Mouse (Mus musculus): ENCODE results near the gene Wdsub1. TPM values are rescaled to one million over a fixed set of nuclear protein-coding genes. Genes with fewer than 3 reads are reported as not detected.

Gene Wdsub1
- polyA plus RNA-seq, 1 experiment from 2014 or later, result 12.9 TPM

GRCm38 (mm10) chr2:59841189-59841939 lies 41.0 kb downstream of the Wdsub1 start:
- ATAC-seq, result peak; percentile 80
- Histone ChIP-seq H3K36me3 (peaks cover 42% of the 10 kb centered on the region), H3K9me3 (replicated peaks) (no peaks in the 10 kb centered on the region), H3K9ac (no peak overlapping the region), H3K4me3 (0 out of 2 replicates have a peak overlapping the region, but pooled peaks have one; percentile 11), H3K27me3 (replicated peaks) (no peaks in the 10 kb centered on the region), H3K4me1 (peaks cover 28% of the 10 kb centered on the region), H3K4me2 (peak overlapping the region; percentile 46), H3K27ac (peak overlapping the region; percentile 40)
- WGBS (ENCODE audit: insufficient replicate concordance), result 58% methylated on average over 10 of the region's 12 CpGs

GRCm38 (mm10) chr2:59840191-59840590 lies 42.2 kb downstream of the Wdsub1 start:
- H3K27ac ChIP-seq, result no peak overlapping the region
- H3K4me1 ChIP-seq, result peaks cover 28% of the 10 kb centered on the region
- no peak overlapping the region for H3K9ac ChIP-seq
- no peaks in the 10 kb centered on the region for H3K9me3 ChIP-seq (replicated peaks)
- no peak for ATAC-seq
- 80% methylated on average over 4 of the region's 4 CpGs for WGBS (ENCODE audit: insufficient replicate concordance)
- no peak overlapping the region for H3K4me3 ChIP-seq
- no peak overlapping the region for H3K4me2 ChIP-seq
- peaks cover 42% of the 10 kb centered on the region for H3K36me3 ChIP-seq
- H3K27me3 ChIP-seq (replicated peaks), result no peaks in the 10 kb centered on the region

- peaks cover 28% of the 10 kb centered on the region for H3K4me1 ChIP-seq
- no peaks in the 10 kb centered on the region for H3K9me3 ChIP-seq (replicated peaks)
- H3K27ac ChIP-seq, result no peak overlapping the region
- no peak overlapping the region for H3K9ac ChIP-seq
- H3K4me2 ChIP-seq, result no peak overlapping the region
- no peaks in the 10 kb centered on the region for H3K27me3 ChIP-seq (replicated peaks)
- no peak for ATAC-seq
- peaks cover 42% of the 10 kb centered on the region for H3K36me3 ChIP-seq
- no peak overlapping the region for H3K4me3 ChIP-seq
- 71% methylated on average over 2 of the region's 2 CpGs for WGBS (ENCODE audit: insufficient replicate concordance)
These were observed 42.6 kb downstream of the Wdsub1 start for GRCm38 (mm10) chr2:59839755-59840154.

- Histone ChIP-seq H3K4me3 (no peak overlapping the region), H3K27me3 (replicated peaks) (no peaks in the 10 kb centered on the region), H3K4me1 (peaks cover 28% of the 10 kb centered on the region), H3K36me3 (peaks cover 44% of the 10 kb centered on the region), H3K4me2 (no peak overlapping the region), H3K9ac (no peak overlapping the region), H3K27ac (no peak overlapping the region), H3K9me3 (replicated peaks) (no peaks in the 10 kb centered on the region)
- 64% methylated on average over 8 of the region's 8 CpGs for WGBS (ENCODE audit: insufficient replicate concordance)
- ATAC-seq, result no peak
These were observed 43.6 kb downstream of the Wdsub1 start for GRCm38 (mm10) chr2:59838825-59839224.

GRCm38 (mm10) chr2:59831831-59832230 lies 50.6 kb downstream of the Wdsub1 start:
- Histone ChIP-seq H3K9ac (no peak overlapping the region), H3K4me3 (no peak overlapping the region), H3K9me3 (replicated peaks) (no peaks in the 10 kb centered on the region), H3K4me1 (peaks cover 3% of the 10 kb centered on the region; the same call in 1 of the 2 replicates), H3K27me3 (replicated peaks) (no peaks in the 10 kb centered on the region), H3K27ac (no peak overlapping the region), H3K36me3 (peaks cover 13% of the 10 kb centered on the region; the same call in 1 of the 2 replicates), H3K4me2 (no peak overlapping the region)
- 81% methylated on average over 7 of the region's 7 CpGs for WGBS (ENCODE audit: insufficient replicate concordance)
- no peak for ATAC-seq

GRCm38 (mm10) chr2:59830940-59831339 lies 51.5 kb downstream of the Wdsub1 start:
- H3K27ac ChIP-seq, result no peak overlapping the region
- ATAC-seq, result 0 out of 2 replicates have a peak, but pooled peaks have one; percentile 10
- no peaks in the 10 kb centered on the region for H3K9me3 ChIP-seq (replicated peaks)
- H3K4me2 ChIP-seq, result no peak overlapping the region
- 80% methylated on average over 5 of the region's 5 CpGs for WGBS (ENCODE audit: insufficient replicate concordance)
- H3K27me3 ChIP-seq (replicated peaks), result no peaks in the 10 kb centered on the region
- H3K36me3 ChIP-seq, result 0 out of 2 replicates have a peak, but pooled peaks cover 8% of the 10 kb centered on the region
- peaks cover 3% of the 10 kb centered on the region; the same call in 1 of the 2 replicates for H3K4me1 ChIP-seq
- H3K4me3 ChIP-seq, result no peak overlapping the region
- no peak overlapping the region for H3K9ac ChIP-seq

GRCm38 (mm10) chr2:59830151-59830550 lies 52.2 kb downstream of the Wdsub1 start:
- H3K4me2 ChIP-seq, result no peak overlapping the region
- peaks cover 3% of the 10 kb centered on the region; the same call in 1 of the 2 replicates for H3K4me1 ChIP-seq
- H3K27me3 ChIP-seq (replicated peaks), result no peaks in the 10 kb centered on the region
- no peak overlapping the region for H3K27ac ChIP-seq
- no peak for ATAC-seq
- H3K9ac ChIP-seq, result no peak overlapping the region
- H3K4me3 ChIP-seq, result no peak overlapping the region
- WGBS (ENCODE audit: insufficient replicate concordance), result 54% methylated on average over 9 of the region's 9 CpGs
- H3K9me3 ChIP-seq (replicated peaks), result no peaks in the 10 kb centered on the region
- 0 out of 2 replicates have a peak, but pooled peaks cover 8% of the 10 kb centered on the region for H3K36me3 ChIP-seq

GRCm38 (mm10) chr2:59829718-59830117 lies 52.7 kb downstream of the Wdsub1 start:
- peaks cover 3% of the 10 kb centered on the region; the same call in 1 of the 2 replicates for H3K4me1 ChIP-seq
- no peak overlapping the region for H3K4me3 ChIP-seq
- no peaks in the 10 kb centered on the region for H3K27me3 ChIP-seq (replicated peaks)
- 74% methylated on average over 7 of the region's 7 CpGs for WGBS (ENCODE audit: insufficient replicate concordance)
- H3K9me3 ChIP-seq (replicated peaks), result no peaks in the 10 kb centered on the region
- H3K27ac ChIP-seq, result no peak overlapping the region
- H3K36me3 ChIP-seq, result 0 out of 2 replicates have a peak, but pooled peaks cover 8% of the 10 kb centered on the region
- ATAC-seq, result 0 out of 2 replicates have a peak, but pooled peaks have one; percentile 4
- no peak overlapping the region for H3K4me2 ChIP-seq
- H3K9ac ChIP-seq, result no peak overlapping the region

GRCm38 (mm10) chr2:59828777-59829508 lies 53.4 kb downstream of the Wdsub1 start:
- Histone ChIP-seq H3K4me3 (no peak overlapping the region), H3K27me3 (replicated peaks) (no peaks in the 10 kb centered on the region), H3K4me2 (no peak overlapping the region), H3K4me1 (peaks cover 3% of the 10 kb centered on the region; the same call in 1 of the 2 replicates), H3K9ac (no peak overlapping the region), H3K27ac (no peak overlapping the region; the same call in 1 of the 2 replicates), H3K36me3 (0 out of 2 replicates have a peak, but pooled peaks cover 4% of the 10 kb centered on the region), H3K9me3 (replicated peaks) (no peaks in the 10 kb centered on the region)
- 30% methylated on average over 14 of the region's 14 CpGs for WGBS (ENCODE audit: insufficient replicate concordance)
- no peak for ATAC-seq

- peaks cover 3% of the 10 kb centered on the region; the same call in 1 of the 2 replicates for H3K4me1 ChIP-seq
- 0 out of 2 replicates have a peak, but pooled peaks cover 2% of the 10 kb centered on the region for H3K36me3 ChIP-seq
- no peaks in the 10 kb centered on the region for H3K9me3 ChIP-seq (replicated peaks)
- no peak overlapping the region for H3K27ac ChIP-seq
- no peak for ATAC-seq
- no peaks in the 10 kb centered on the region for H3K27me3 ChIP-seq (replicated peaks)
- no peak overlapping the region for H3K4me2 ChIP-seq
- 74% methylated on average over 11 of the region's 11 CpGs for WGBS (ENCODE audit: insufficient replicate concordance)
- no peak overlapping the region for H3K9ac ChIP-seq
- no peak overlapping the region for H3K4me3 ChIP-seq
These were observed 54.2 kb downstream of the Wdsub1 start for GRCm38 (mm10) chr2:59828103-59828655.

- no peaks in the 10 kb centered on the region for H3K9me3 ChIP-seq (replicated peaks)
- no peak for ATAC-seq
- 79% methylated on average over 4 of the region's 4 CpGs for WGBS (ENCODE audit: insufficient replicate concordance)
These were observed 57.0 kb downstream of the Wdsub1 start for GRCm38 (mm10) chr2:59825380-59825779.

More at GRCm38 (mm10) chr2:59825380-59825779, 57.0 kb downstream of the Wdsub1 start:
- Histone ChIP-seq H3K4me2 (no peak overlapping the region), H3K4me3 (no peak overlapping the region), H3K36me3 (no peaks in the 10 kb centered on the region), H3K27ac (no peak overlapping the region), H3K9ac (no peak overlapping the region), H3K27me3 (replicated peaks) (no peaks in the 10 kb centered on the region), H3K4me1 (peaks cover 3% of the 10 kb centered on the region; the same call in 1 of the 2 replicates)
